Mouse (Mus musculus) stomach, embryonic 14.5 days (tissue): ENCODE data around the gene Tceanc2. TPM values are rescaled to one million over a fixed set of nuclear protein-coding genes. Genes with fewer than 3 reads are reported as not detected.

Experiments
- ATAC-seq: fragments of 200-750 bp; cut with Nextera tagmentation; 2 replicates; pipeline ENCODE4 v1.8.0; 2017; ENCODE audit warnings: low read depth, moderate TSS enrichment; ENCODE audit not compliant: insufficient number of reproducible peaks, insufficient read depth, low FRiP score
- H3K27ac ChIP-seq: fragments of 300-500 bp; sonication (generic); 2 replicates; pipeline ENCODE4 v1.5.1; 2014; ENCODE audit warnings: mild to moderate bottlenecking, low read length, moderate library complexity, mixed read lengths
- H3K27me3 ChIP-seq: fragments of 300-500 bp; sonication (generic); 2 replicates; pipeline ENCODE4 v1.6.1; 2014; ENCODE audit warnings: low read length, control low read depth, mixed read lengths; ENCODE audit not compliant: control insufficient read depth, insufficient read depth
- H3K36me3 ChIP-seq: fragments of 300-500 bp; sonication (generic); 2 replicates; pipeline ENCODE4 v1.6.1; 2014; ENCODE audit warnings: mild to moderate bottlenecking, control low read depth, low read length, moderate library complexity, mixed read lengths; ENCODE audit not compliant: control insufficient read depth, insufficient read depth
- H3K4me1 ChIP-seq: fragments of 300-500 bp; sonication (generic); 2 replicates; pipeline ENCODE4 v1.6.1; 2014; ENCODE audit warnings: low read length, control low read depth, mixed read lengths; ENCODE audit not compliant: control insufficient read depth, insufficient read depth
- H3K4me2 ChIP-seq: fragments of 300-500 bp; sonication (generic); replicated peaks from 2 replicates; pipeline ENCODE4 v1.6.1; 2014; ENCODE audit warnings: low read depth, low read length, control low read depth
- H3K4me3 ChIP-seq: fragments of 300-500 bp; sonication (generic); 2 replicates; pipeline ENCODE4 v1.5.1; 2014; ENCODE audit warnings: low read depth, low read length, control low read depth
- H3K9ac ChIP-seq: fragments of 300-500 bp; sonication (generic); replicated peaks from 2 replicates; pipeline ENCODE4 v1.6.1; 2014; ENCODE audit warnings: low read depth, mild to moderate bottlenecking, control low read depth, low read length, moderate library complexity, mixed read lengths
- H3K9me3 ChIP-seq: fragments of 300-500 bp; sonication (generic); 2 replicates; pipeline ENCODE4 v1.6.1; 2016; ENCODE audit warnings: low read depth, low read length, control low read depth; ENCODE audit not compliant: control insufficient read depth
- WGBS: fragments of 180-500 bp; shearing (Covaris S2); extraction: QIAGEN DNeasy Blood & Tissue Kit; methylation state at CpG from one replicate; pipeline ENCODE4 v1.1.7; 2014; 5-methylcytosine and 5-hydroxymethylcytosine counted together
- polyA plus RNA-seq: library from polyadenylated mRNA; unstranded; fragments of >200 nt; fragmentation: Nextera tagmentation; extraction: Ambion mirVana; gene quantifications from 2 replicates; pipeline ENCODE4 v1.2.1, GENCODE M21; 2014

Tceanc2 gene
- polyA plus RNA-seq, 1 experiment from 2014 or later: 20.8 TPM

DNA sequence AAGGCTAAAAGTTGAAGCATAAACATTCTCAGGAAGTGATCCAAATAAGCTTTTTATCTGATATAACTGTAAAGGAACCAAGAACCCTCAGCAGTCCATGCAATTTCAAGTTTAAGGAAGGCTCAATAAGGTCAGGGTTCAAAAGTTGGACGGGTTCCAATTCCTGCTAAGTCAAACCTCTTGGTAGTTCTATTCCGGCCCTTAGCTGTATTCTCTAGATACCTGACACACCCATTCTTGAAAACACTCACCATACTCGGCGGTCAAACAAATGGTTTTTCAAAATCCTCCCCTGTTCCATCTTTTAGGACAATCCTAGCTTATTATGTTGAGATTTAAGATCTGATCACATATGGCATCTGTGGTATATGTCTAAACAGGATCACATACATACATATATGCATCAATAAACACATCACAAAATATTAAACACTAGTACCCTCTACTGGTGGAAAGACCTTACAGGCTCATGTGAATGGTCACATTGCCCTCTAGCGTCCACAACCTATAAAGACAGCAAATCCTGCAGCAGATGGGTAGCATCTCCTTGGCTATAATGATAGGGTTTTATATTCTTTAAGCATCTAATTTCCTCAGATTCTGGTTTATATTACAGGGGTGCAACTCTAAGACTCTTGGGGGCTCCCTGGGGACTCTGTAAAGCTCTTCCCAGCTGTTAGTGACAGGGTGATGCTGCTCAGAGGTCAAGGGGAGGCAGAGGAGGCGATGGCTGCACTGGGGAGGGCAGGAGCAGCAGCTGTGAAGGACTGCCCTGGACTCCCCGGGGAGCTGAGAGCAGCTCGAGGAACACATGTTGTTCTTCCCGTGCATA lies 14.9 kb downstream of the Tceanc2 start:
- peak; percentile 46; the same call in 1 of the 2 replicates for ATAC-seq
- H3K27me3 ChIP-seq: no peaks in the 10 kb centered on the region
- H3K4me3 ChIP-seq: no peak overlapping the region
- no peaks in the 10 kb centered on the region for H3K9me3 ChIP-seq
- H3K9ac ChIP-seq: no peak overlapping the region
- H3K27ac ChIP-seq: no peak overlapping the region
- 38% methylated on average over 9 of the region's 9 CpGs for WGBS
- H3K4me2 ChIP-seq: no peak overlapping the region
- no peaks in the 10 kb centered on the region for H3K4me1 ChIP-seq
- peaks cover 7% of the 10 kb centered on the region; the same call in 1 of the 2 replicates for H3K36me3 ChIP-seq

GRCm38 (mm10) chr4:107163341-107163740 lies 15.6 kb downstream of the Tceanc2 start:
- WGBS: 73% methylated on average over 10 of the region's 10 CpGs
- H3K9ac ChIP-seq: no peak overlapping the region
- no peak overlapping the region for H3K4me2 ChIP-seq
- no peaks in the 10 kb centered on the region for H3K4me1 ChIP-seq
- H3K36me3 ChIP-seq: peaks cover 7% of the 10 kb centered on the region; the same call in 1 of the 2 replicates
- no peak for ATAC-seq
- no peak overlapping the region for H3K4me3 ChIP-seq
- no peaks in the 10 kb centered on the region for H3K9me3 ChIP-seq
- no peak overlapping the region for H3K27ac ChIP-seq
- H3K27me3 ChIP-seq: no peaks in the 10 kb centered on the region

DNA sequence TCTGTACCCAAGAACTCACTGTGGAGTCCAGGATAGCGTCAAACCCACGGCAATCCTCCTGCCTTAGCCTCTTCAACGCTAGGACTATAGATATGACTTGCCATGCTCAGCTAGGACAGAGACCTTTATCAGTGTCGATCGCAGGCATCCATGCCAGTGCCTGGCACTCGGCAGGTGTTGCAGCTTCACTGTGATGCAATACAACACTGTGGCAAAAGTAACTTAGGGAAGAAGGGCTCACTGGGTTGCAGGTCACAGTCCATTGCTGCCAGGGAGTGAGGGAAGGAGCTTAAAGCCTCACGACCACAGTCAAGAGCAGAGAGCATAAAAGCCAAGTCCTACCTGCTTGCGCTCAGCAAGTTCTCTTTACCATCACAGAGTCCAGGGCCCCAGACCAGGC lies 18.7 kb downstream of the Tceanc2 start:
- H3K27me3 ChIP-seq: no peaks in the 10 kb centered on the region
- H3K27ac ChIP-seq: no peak overlapping the region
- no peak overlapping the region for H3K9ac ChIP-seq
- no peaks in the 10 kb centered on the region for H3K9me3 ChIP-seq
- peaks cover 2% of the 10 kb centered on the region; the same call in 1 of the 2 replicates for H3K36me3 ChIP-seq
- WGBS: 91% methylated on average over 8 of the region's 8 CpGs
- H3K4me3 ChIP-seq: no peak overlapping the region
- no peak overlapping the region for H3K4me2 ChIP-seq
- ATAC-seq: no peak
- no peaks in the 10 kb centered on the region for H3K4me1 ChIP-seq

- Histone ChIP-seq H3K27me3 (no peaks in the 10 kb centered on the region), H3K4me2 (no peak overlapping the region), H3K9me3 (no peaks in the 10 kb centered on the region), H3K27ac (no peak overlapping the region), H3K4me1 (no peaks in the 10 kb centered on the region), H3K4me3 (no peak overlapping the region), H3K36me3 (peaks cover under 1% of the 10 kb centered on the region; the same call in 1 of the 2 replicates), H3K9ac (no peak overlapping the region)
- no peak for ATAC-seq
- 83% methylated on average over 11 of the region's 11 CpGs for WGBS
Observed at GRCm38 (mm10) chr4:107159166-107159773, 19.6 kb downstream of the Tceanc2 start.

DNA sequence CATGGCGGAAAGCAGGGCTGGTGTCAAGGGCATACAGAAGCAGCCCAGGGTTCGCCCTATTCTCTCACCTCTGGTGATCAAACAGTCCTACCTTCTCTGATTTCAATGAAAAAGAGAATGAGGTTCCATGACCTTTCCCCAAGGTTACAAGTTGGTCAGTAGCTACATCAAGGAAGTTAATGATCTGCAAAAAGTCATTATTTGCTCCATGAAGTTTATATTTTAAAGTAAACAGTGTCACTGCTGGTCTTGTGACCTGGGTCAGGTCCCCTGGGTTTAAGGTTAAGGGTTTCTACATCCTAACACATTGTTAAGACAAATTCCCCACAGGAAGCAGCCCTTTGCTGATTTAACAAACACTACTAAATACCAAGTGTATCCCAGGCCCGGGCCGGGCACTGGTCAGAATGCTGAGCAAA lies 21.9 kb downstream of the Tceanc2 start:
- Histone ChIP-seq H3K4me1 (0 out of 2 replicates have a peak, but pooled peaks cover 2% of the 10 kb centered on the region), H3K4me2 (no peak overlapping the region), H3K9me3 (no peaks in the 10 kb centered on the region), H3K27me3 (no peaks in the 10 kb centered on the region), H3K4me3 (no peak overlapping the region), H3K27ac (no peak overlapping the region), H3K36me3 (no peaks in the 10 kb centered on the region; the same call in 1 of the 2 replicates), H3K9ac (no peak overlapping the region)
- 76% methylated on average over 4 of the region's 4 CpGs for WGBS
- ATAC-seq: no peak

- peaks cover under 1% of the 10 kb centered on the region; the same call in 1 of the 2 replicates for H3K36me3 ChIP-seq
- H3K4me3 ChIP-seq: no peak overlapping the region
- H3K9me3 ChIP-seq: no peaks in the 10 kb centered on the region
- 67% methylated on average over 8 of the region's 8 CpGs for WGBS
- no peak overlapping the region for H3K27ac ChIP-seq
- 0 out of 2 replicates have a peak, but pooled peaks cover 5% of the 10 kb centered on the region for H3K4me1 ChIP-seq
- H3K27me3 ChIP-seq: no peaks in the 10 kb centered on the region
- no peak for ATAC-seq
- no peak overlapping the region for H3K4me2 ChIP-seq
- no peak overlapping the region for H3K9ac ChIP-seq
Observed at GRCm38 (mm10) chr4:107152571-107152970, 26.3 kb downstream of the Tceanc2 start.

GRCm38 (mm10) chr4:107150991-107151390 lies 27.9 kb downstream of the Tceanc2 start:
- H3K4me2 ChIP-seq: no peak overlapping the region
- no peak overlapping the region for H3K27ac ChIP-seq
- H3K4me1 ChIP-seq: 0 out of 2 replicates have a peak, but pooled peaks cover 5% of the 10 kb centered on the region
- 79% methylated on average over 6 of the region's 6 CpGs for WGBS
- peaks cover 10% of the 10 kb centered on the region for H3K36me3 ChIP-seq
- H3K9ac ChIP-seq: no peak overlapping the region
- no peak for ATAC-seq
- no peak overlapping the region for H3K4me3 ChIP-seq
- H3K27me3 ChIP-seq: no peaks in the 10 kb centered on the region
- no peaks in the 10 kb centered on the region for H3K9me3 ChIP-seq

DNA sequence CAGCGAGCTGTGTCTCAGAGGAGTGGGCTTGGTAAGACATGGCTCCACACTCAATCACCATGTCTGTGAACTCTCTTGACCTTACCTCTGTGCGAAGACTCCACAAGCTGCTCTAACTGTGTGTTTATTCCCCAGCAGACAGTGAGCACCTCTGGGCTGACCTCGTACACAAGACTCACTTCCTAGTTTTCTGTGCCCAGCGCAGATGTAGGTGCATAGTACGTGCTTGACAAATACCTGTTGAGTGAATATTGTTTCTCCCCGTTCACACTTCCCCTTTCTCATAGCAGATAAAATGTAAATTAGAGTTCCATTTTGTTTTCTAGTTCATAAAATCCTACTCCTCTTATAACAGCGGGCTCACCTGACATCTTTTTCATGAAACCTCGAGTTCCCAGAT lies 35.4 kb downstream of the Tceanc2 start:
- no peak for ATAC-seq

More for the DNA sequence above, 35.4 kb downstream of the Tceanc2 start:
- Histone ChIP-seq H3K4me3 (no peak overlapping the region), H3K27me3 (no peaks in the 10 kb centered on the region), H3K4me2 (no peak overlapping the region), H3K4me1 (peaks cover 17% of the 10 kb centered on the region; the same call in 1 of the 2 replicates), H3K9me3 (no peaks in the 10 kb centered on the region), H3K9ac (no peak overlapping the region), H3K27ac (no peak overlapping the region), H3K36me3 (peaks cover 10% of the 10 kb centered on the region)
- 79% methylated on average over 8 of the region's 8 CpGs for WGBS
